Mouse (Mus musculus): Measurements from ENCODE around the gene Lbp. TPM values are rescaled to one million over a fixed set of nuclear protein-coding genes. Genes with fewer than 3 reads are reported as not detected.

Gene Lbp
- polyA plus RNA-seq (2012; rRNA removed) = 2.1 and 2.7 TPM in 2 replicates

DNA sequence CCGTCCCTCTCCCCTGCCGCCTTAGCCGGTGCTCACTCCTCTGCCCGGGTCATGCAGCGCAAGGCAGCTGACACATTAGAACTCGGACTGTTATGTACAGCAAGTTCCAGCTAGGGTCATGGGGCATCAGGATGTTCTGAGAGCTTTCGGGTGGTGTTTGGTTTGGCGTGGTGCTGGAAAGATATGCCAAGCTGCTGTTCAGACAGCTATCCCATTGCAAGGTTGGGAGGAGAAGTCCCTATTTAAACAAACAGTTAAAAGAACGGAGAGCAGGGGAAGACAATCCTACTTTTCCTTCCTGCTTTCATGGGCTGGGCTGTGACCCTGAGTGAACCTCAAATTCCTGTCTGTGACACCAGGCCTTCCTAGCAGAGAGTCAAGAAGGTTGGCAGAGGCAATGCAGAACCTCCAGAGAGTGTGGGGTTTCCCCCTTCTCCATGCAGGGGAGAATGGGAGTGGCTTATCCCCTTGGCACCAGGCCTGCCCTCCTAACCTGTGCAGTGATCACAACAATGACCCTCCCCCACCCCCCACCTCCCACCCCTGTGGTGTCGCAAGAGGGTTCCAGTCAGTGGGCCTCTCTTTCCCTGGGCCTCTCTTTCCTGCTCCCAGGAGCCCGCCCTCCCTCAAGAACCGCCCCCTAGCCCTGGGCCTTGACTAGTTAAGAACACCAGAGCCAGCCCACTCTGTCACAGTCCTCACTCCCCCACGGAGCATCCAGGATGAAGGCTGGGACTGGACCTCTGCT lies at the start of gene Lbp:
Gene Lbp, plus strand, starts transcription at position 546 of the 748 bp plus-strand sequence.
- no peak for TF ChIP-seq POLR2A (IDR thresholded peaks at IDR 0.05; ENCODE audit: low read depth, low read length)
- no peak for TF ChIP-seq CTCF (IDR thresholded peaks at IDR 0.05; ENCODE audit: extremely low read depth, insufficient read length, insufficient replicate concordance, low read depth, low read length)
- H3K4me1 ChIP-seq (ENCODE audit: control insufficient read depth, insufficient read depth, insufficient read length, low read length) = peaks cover 12% of the 10 kb centered on the region; the same call in 1 of the 2 replicates
- no peaks in the 10 kb centered on the region for H3K36me3 ChIP-seq (ENCODE audit: control insufficient read depth, insufficient read depth, low read length)
- 0 out of 2 replicates have a peak within 1 kb of the TSS, but pooled peaks have one; percentile 14 for H3K4me3 ChIP-seq (ENCODE audit: low read depth, low read length)
- no peaks in the 10 kb centered on the region for H3K27me3 ChIP-seq (ENCODE audit: control insufficient read depth, insufficient read depth, low read length)
- WGBS = 9% methylated on average over 13 of the region's 13 CpGs
- peak within 1 kb of the TSS; percentile 3; the same call in 1 of the 2 replicates for H3K27ac ChIP-seq (ENCODE audit: insufficient read depth, low read depth, low read length)

DNA sequence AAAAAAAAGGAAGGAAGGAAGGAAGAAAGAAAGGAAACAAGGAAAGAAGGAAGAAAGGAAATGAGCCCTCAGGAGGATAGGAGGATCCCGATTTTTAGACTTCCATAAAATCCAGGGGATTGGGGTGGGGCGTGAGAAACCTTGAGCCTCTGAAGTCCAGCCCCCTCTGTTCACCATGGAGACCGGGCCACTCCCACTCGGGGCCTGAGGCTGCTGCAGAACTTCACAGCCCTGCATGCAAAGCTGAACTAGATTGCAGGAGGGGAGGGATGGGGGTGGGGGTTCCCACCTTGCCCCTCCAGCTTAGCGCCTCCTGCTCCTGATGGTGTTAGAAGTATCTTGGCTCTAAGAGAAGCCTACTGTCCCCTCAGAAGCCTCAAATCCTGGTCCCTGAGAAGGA lies 49.4 kb upstream of the Lbp start:
- Histone ChIP-seq H3K4me1 (ENCODE audit: control insufficient read depth, insufficient read depth, insufficient read length, low read length) (peaks cover 2% of the 10 kb centered on the region; the same call in 1 of the 2 replicates), H3K4me3 (ENCODE audit: low read depth, low read length) (no peak overlapping the region), H3K27me3 (ENCODE audit: control insufficient read depth, insufficient read depth, low read length) (peaks cover 5% of the 10 kb centered on the region; the same call in 1 of the 2 replicates), H3K27ac (ENCODE audit: insufficient read depth, low read depth, low read length) (no peak overlapping the region), H3K36me3 (ENCODE audit: control insufficient read depth, insufficient read depth, low read length) (no peaks in the 10 kb centered on the region)
- 17% methylated on average over 5 of the region's 5 CpGs for WGBS
- TF ChIP-seq CTCF (IDR thresholded peaks at IDR 0.05; ENCODE audit: extremely low read depth, insufficient read length, insufficient replicate concordance, low read depth, low read length) = no peak
- TF ChIP-seq POLR2A (IDR thresholded peaks at IDR 0.05; ENCODE audit: low read depth, low read length) = no peak

DNA sequence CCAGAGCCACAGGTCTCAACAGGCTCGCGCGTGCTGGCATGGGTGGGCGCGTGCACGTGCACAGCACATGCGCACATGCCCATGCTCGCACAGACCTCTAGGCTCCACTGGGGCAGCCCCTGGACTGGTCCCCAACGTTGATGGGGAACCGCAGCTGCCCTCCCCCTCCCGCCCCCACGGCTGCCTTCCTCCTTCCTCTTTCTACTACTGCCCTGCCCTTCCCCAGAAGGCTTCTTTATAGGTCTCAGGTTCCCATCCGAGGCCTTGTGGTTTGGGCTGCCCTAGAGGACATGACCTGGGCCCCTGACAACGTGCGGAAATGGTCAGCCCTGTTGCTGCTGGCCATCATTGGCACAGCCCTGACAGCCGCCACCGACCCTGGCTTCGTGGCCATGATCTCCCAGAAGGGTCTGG lies 48.3 kb upstream of the Lbp start, which contains the start of gene Bpi:
Gene Bpi, plus strand, starts transcription at position 90 of the 414 bp plus-strand sequence.
- H3K27ac ChIP-seq (ENCODE audit: insufficient read depth, low read depth, low read length) = no peak within 1 kb of the TSS
- WGBS = 73% methylated on average over 18 of the region's 18 CpGs
- H3K27me3 ChIP-seq (ENCODE audit: control insufficient read depth, insufficient read depth, low read length) = peaks cover 5% of the 10 kb centered on the region; the same call in 1 of the 2 replicates
- H3K4me1 ChIP-seq (ENCODE audit: control insufficient read depth, insufficient read depth, insufficient read length, low read length) = peaks cover 2% of the 10 kb centered on the region; the same call in 1 of the 2 replicates
- no peaks in the 10 kb centered on the region for H3K36me3 ChIP-seq (ENCODE audit: control insufficient read depth, insufficient read depth, low read length)
- H3K4me3 ChIP-seq (ENCODE audit: low read depth, low read length) = no peak within 1 kb of the TSS
- no peak for TF ChIP-seq POLR2A (IDR thresholded peaks at IDR 0.05; ENCODE audit: low read depth, low read length)
- no peak for TF ChIP-seq CTCF (IDR thresholded peaks at IDR 0.05; ENCODE audit: extremely low read depth, insufficient read length, insufficient replicate concordance, low read depth, low read length)

DNA sequence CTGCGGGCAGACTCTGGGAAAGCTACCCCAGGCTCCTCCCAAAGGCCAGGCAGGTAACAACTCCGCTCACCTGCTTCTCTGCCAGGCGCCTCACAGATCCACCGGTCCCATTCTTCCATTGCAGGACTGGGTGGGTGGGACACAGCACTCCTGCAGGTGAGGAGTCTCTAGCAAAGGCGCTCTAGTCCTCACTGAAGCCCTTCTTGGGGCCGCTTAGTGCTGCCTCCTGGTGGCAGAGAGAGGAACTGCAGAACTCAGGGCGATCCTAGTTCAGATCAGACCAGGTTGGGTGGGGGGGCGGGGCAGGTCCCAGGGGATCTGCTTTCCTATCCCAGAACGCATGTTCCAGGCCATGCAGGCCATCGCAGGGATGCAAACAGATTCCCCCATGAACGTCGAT lies 47.5 kb upstream of the Lbp start:
- 13% methylated on average over 12 of the region's 12 CpGs for WGBS
- Histone ChIP-seq H3K27ac (ENCODE audit: insufficient read depth, low read depth, low read length) (no peak overlapping the region), H3K4me1 (ENCODE audit: control insufficient read depth, insufficient read depth, insufficient read length, low read length) (peaks cover 2% of the 10 kb centered on the region; the same call in 1 of the 2 replicates), H3K27me3 (ENCODE audit: control insufficient read depth, insufficient read depth, low read length) (peaks cover 5% of the 10 kb centered on the region; the same call in 1 of the 2 replicates), H3K36me3 (ENCODE audit: control insufficient read depth, insufficient read depth, low read length) (no peaks in the 10 kb centered on the region), H3K4me3 (ENCODE audit: low read depth, low read length) (no peak overlapping the region)
- TF ChIP-seq POLR2A (IDR thresholded peaks at IDR 0.05; ENCODE audit: low read depth, low read length) (no peak), CTCF (IDR thresholded peaks at IDR 0.05; ENCODE audit: extremely low read depth, insufficient read length, insufficient replicate concordance, low read depth, low read length) (peak; percentile 86)

DNA sequence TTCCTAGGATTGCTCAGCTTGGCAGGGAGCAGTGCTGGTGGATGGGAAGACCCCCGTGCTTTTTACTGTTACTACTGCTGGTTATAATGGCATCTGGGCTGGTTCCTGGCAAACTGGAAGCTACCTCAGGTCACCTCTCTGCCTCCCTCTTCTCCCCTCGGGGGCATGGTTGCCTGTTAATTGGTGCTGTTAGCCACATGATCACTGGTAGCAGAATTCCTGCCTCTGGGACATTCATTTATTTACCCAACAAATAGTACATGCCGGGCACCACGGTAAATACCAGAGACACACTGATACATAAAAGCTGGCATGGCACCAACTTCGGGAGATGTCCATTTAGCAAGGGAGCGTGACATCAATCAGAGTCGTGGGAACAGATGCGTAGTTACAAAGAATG lies 46.8 kb upstream of the Lbp start:
- Histone ChIP-seq H3K4me1 (ENCODE audit: control insufficient read depth, insufficient read depth, insufficient read length, low read length) (peaks cover 2% of the 10 kb centered on the region; the same call in 1 of the 2 replicates), H3K36me3 (ENCODE audit: control insufficient read depth, insufficient read depth, low read length) (no peaks in the 10 kb centered on the region), H3K4me3 (ENCODE audit: low read depth, low read length) (no peak overlapping the region), H3K27ac (ENCODE audit: insufficient read depth, low read depth, low read length) (no peak overlapping the region), H3K27me3 (ENCODE audit: control insufficient read depth, insufficient read depth, low read length) (peaks cover 5% of the 10 kb centered on the region; the same call in 1 of the 2 replicates)
- WGBS = 55% methylated on average over 8 of the region's 8 CpGs
- no peak for TF ChIP-seq CTCF (IDR thresholded peaks at IDR 0.05; ENCODE audit: extremely low read depth, insufficient read length, insufficient replicate concordance, low read depth, low read length)
- no peak for TF ChIP-seq POLR2A (IDR thresholded peaks at IDR 0.05; ENCODE audit: low read depth, low read length)

DNA sequence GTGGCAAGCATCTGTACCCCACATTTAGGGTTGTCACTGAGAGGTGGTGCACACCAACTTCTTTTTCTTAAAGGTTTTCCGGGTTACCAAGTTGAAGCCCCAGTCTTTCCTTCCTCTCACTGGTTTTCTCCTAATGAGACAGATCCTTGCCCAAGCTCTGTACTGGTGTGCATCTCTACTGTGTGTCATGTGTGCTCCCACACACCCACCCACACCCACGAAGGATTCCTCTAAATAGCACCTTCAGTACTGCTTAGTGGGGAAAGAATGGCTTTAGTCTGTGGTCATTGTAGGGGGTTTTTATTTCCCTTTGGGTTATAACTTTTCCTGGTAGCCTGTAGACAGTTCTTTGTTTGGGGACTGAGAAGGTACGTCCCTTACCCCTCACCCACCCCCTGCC lies 41.4 kb upstream of the Lbp start:
- Histone ChIP-seq H3K4me1 (ENCODE audit: control insufficient read depth, insufficient read depth, insufficient read length, low read length) (no peaks in the 10 kb centered on the region), H3K4me3 (ENCODE audit: low read depth, low read length) (no peak overlapping the region), H3K27me3 (ENCODE audit: control insufficient read depth, insufficient read depth, low read length) (no peaks in the 10 kb centered on the region), H3K27ac (ENCODE audit: insufficient read depth, low read depth, low read length) (no peak overlapping the region), H3K36me3 (ENCODE audit: control insufficient read depth, insufficient read depth, low read length) (no peaks in the 10 kb centered on the region)
- 87% methylated on average over 3 of the region's 3 CpGs for WGBS
- no peak for TF ChIP-seq POLR2A (IDR thresholded peaks at IDR 0.05; ENCODE audit: low read depth, low read length)
- no peak for TF ChIP-seq CTCF (IDR thresholded peaks at IDR 0.05; ENCODE audit: extremely low read depth, insufficient read length, insufficient replicate concordance, low read depth, low read length)

DNA sequence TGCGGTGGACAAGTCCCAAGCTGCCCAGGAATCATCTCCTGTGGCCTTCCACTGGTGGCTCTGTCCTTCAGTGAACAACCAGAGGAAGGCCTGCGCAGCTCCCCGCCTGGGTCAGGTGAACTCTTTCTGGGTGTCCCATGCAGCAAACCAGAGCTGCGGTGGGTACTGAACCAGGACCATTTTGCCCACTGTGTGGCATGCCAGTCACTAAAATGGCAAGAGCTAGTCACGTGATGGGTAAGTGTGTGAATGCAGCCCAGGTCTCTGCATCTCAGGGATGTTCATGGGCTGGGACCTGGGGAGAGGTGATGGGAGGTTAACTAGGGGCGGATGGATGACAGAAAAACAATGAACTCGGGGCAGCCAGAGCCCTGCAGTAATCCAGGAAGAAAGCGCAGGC lies 36.3 kb upstream of the Lbp start:
- 82% methylated on average over 8 of the region's 8 CpGs for WGBS
- no peaks in the 10 kb centered on the region for H3K27me3 ChIP-seq (ENCODE audit: control insufficient read depth, insufficient read depth, low read length)
- TF ChIP-seq CTCF (IDR thresholded peaks at IDR 0.05; ENCODE audit: extremely low read depth, insufficient read length, insufficient replicate concordance, low read depth, low read length) (no peak), POLR2A (IDR thresholded peaks at IDR 0.05; ENCODE audit: low read depth, low read length) (no peak)

More for the DNA sequence above, 36.3 kb upstream of the Lbp start:
- no peaks in the 10 kb centered on the region for H3K36me3 ChIP-seq (ENCODE audit: control insufficient read depth, insufficient read depth, low read length)
- H3K27ac ChIP-seq (ENCODE audit: insufficient read depth, low read depth, low read length) = no peak overlapping the region
- no peaks in the 10 kb centered on the region for H3K4me1 ChIP-seq (ENCODE audit: control insufficient read depth, insufficient read depth, insufficient read length, low read length)
- no peak overlapping the region for H3K4me3 ChIP-seq (ENCODE audit: low read depth, low read length)
